Mouse (Mus musculus): ENCODE measurements around the gene Tcp1. TPM values are rescaled to one million over a fixed set of nuclear protein-coding genes. Genes with fewer than 3 reads are reported as not detected.
"Not testable (repeated sequence)": the region's sequence is repeated elsewhere in the genome, so short reads cannot be mapped to it uniquely, and the experiment has no call there.

Gene Tcp1
- polyA plus RNA-seq, 1 experiment from 2014 or later, result 530 TPM

DNA sequence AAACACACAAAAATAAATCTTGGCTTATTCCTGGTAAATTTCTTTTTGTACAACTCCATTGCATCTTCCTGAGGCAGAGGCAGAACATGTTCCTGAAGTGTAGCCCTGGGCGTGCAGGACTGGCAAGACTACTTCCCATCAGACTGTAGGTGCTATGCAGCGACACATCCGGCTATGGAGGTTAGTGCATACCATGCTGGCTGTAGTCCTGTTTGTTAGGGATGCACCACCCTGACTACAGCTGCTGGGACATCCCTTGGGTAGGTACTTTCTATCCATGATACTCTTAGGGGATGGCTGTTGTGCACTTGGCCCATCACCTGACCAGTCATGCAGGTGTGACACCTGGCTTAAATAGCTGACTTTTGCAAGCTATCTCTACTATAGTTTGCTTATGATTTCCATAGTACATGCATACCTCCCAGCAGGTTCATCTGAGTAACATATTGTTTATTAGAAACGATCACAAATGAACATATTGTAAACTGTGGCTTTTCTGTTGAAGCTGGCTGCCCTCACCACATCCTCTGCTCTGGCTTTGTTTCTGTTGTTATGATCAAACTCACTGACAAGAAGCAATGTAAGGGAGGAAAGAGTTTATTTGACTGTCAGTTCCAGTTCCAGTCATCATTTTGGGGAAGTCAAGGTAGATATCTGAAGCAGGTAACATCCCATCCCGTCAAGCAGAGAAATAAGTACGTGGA, 27.1 kb downstream of the Tcp1 start:
- ATAC-seq (ENCODE audit: insufficient read depth, low FRiP score, low TSS enrichment) (no peak), DNase-seq (ENCODE audit: low spot score) (no peak)
- WGBS, result 97% methylated on average over 6 of the region's 6 CpGs
- H3K4me3 ChIP-seq (ENCODE audit: low read depth, low read length), result no peak overlapping the region
- H3K4me1 ChIP-seq (ENCODE audit: control insufficient read depth, insufficient read depth, low read length), result no peaks in the 10 kb centered on the region
- no peak overlapping the region for H3K4me2 ChIP-seq (ENCODE audit: low read depth)
- H3K9ac ChIP-seq (ENCODE audit: low read length), result no peak overlapping the region
- peaks cover 15% of the 10 kb centered on the region; the same call in 1 of the 2 replicates for H3K36me3 ChIP-seq (ENCODE audit: control insufficient read depth, insufficient read depth, low read length)
- no peaks in the 10 kb centered on the region for H3K27me3 ChIP-seq (ENCODE audit: control insufficient read depth, insufficient read depth, low read length)
- no peaks in the 10 kb centered on the region for H3K9me3 ChIP-seq (ENCODE audit: control insufficient read depth, low read length)
- no peak overlapping the region for H3K27ac ChIP-seq (ENCODE audit: low read depth, low read length)

GRCm38 (mm10) chr17:12949669-12950068, 34.2 kb downstream of the Tcp1 start:
- H3K36me3 ChIP-seq (ENCODE audit: control insufficient read depth, insufficient read depth, low read length), result peaks cover 17% of the 10 kb centered on the region
- no peak for ATAC-seq (ENCODE audit: insufficient read depth, low FRiP score, low TSS enrichment)

DNA sequence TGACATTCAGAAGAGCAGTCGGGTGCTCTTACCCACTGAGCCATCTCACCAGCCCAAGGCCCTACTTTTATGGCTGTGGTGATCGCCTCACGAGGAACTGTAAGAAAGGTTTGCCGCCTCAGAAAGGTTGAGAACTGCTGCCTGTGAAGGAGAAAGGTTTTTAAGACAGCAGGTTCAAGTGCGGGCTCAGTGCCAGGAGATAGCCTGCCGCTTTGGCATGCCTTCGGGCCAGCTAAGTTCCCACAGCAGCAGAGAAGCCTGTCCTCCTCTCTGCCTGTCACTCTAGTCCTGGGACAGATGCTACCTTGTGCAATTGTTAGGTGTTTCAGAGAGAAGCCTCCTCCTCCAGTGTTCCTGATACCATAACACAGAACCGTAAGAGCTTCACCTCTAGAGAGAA, 41.2 kb downstream of the Tcp1 start:
- DNase-seq (ENCODE audit: low spot score) (no peak), ATAC-seq (ENCODE audit: insufficient read depth, low FRiP score, low TSS enrichment) (no peak)
- no peaks in the 10 kb centered on the region for H3K27me3 ChIP-seq (ENCODE audit: control insufficient read depth, insufficient read depth, low read length)
- no peak overlapping the region for H3K27ac ChIP-seq (ENCODE audit: low read depth, low read length)
- no peak overlapping the region for H3K4me3 ChIP-seq (ENCODE audit: low read depth, low read length)
- 0 out of 2 replicates have a peak, but pooled peaks cover 3% of the 10 kb centered on the region for H3K4me1 ChIP-seq (ENCODE audit: control insufficient read depth, insufficient read depth, low read length)
- no peak overlapping the region for H3K4me2 ChIP-seq (ENCODE audit: low read depth)
- H3K36me3 ChIP-seq (ENCODE audit: control insufficient read depth, insufficient read depth, low read length), result peaks cover 6% of the 10 kb centered on the region
- H3K9me3 ChIP-seq (ENCODE audit: control insufficient read depth, low read length), result no peaks in the 10 kb centered on the region
- no peak overlapping the region for H3K9ac ChIP-seq (ENCODE audit: low read length)
- 96% methylated on average over 8 of the region's 8 CpGs for WGBS

More at GRCm38 (mm10) chr17:12949669-12950068, 34.2 kb downstream of the Tcp1 start:
- Histone ChIP-seq H3K9ac (ENCODE audit: low read length) (no peak overlapping the region), H3K27me3 (ENCODE audit: control insufficient read depth, insufficient read depth, low read length) (no peaks in the 10 kb centered on the region), H3K4me2 (ENCODE audit: low read depth) (no peak overlapping the region), H3K4me3 (ENCODE audit: low read depth, low read length) (no peak overlapping the region), H3K4me1 (ENCODE audit: control insufficient read depth, insufficient read depth, low read length) (no peaks in the 10 kb centered on the region), H3K27ac (ENCODE audit: low read depth, low read length) (no peak overlapping the region), H3K9me3 (ENCODE audit: control insufficient read depth, low read length) (no peaks in the 10 kb centered on the region)
- 96% methylated on average over 5 of the region's 5 CpGs for WGBS
- no peak for DNase-seq (ENCODE audit: low spot score)

DNA sequence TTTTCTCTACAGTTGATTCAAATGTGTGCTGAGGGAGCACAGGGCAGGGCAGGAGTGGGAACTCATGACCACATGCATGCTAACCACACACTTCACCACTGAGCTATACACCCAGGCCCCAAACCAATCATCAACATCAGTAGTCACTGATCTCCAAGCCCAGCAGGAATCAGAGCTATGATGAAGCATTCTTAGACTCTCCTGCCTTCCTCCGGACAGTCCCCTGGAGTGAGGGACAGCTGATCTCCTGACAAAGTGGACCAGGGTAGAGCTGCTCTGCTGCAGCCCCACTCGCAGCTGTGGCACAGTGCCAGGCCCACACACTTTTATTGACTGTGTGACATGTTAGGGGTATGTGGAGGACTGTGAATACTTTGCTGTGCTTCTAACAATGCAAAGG, 43.9 kb downstream of the Tcp1 start:
- not testable (repeated sequence) for DNase-seq (ENCODE audit: low spot score); ATAC-seq (ENCODE audit: insufficient read depth, low FRiP score, low TSS enrichment); H3K9ac ChIP-seq (ENCODE audit: low read length); H3K9me3 ChIP-seq (ENCODE audit: control insufficient read depth, low read length); H3K27ac ChIP-seq (ENCODE audit: low read depth, low read length); H3K27me3 ChIP-seq (ENCODE audit: control insufficient read depth, insufficient read depth, low read length); H3K4me1 ChIP-seq (ENCODE audit: control insufficient read depth, insufficient read depth, low read length); H3K36me3 ChIP-seq (ENCODE audit: control insufficient read depth, insufficient read depth, low read length)
- Histone ChIP-seq H3K4me2 (ENCODE audit: low read depth) (peak overlapping the region; percentile 35), H3K4me3 (ENCODE audit: low read depth, low read length) (peak overlapping the region; percentile 25; the same call in 1 of the 2 replicates)
- 40% methylated on average over 1 of the region's 2 CpGs for WGBS

DNA sequence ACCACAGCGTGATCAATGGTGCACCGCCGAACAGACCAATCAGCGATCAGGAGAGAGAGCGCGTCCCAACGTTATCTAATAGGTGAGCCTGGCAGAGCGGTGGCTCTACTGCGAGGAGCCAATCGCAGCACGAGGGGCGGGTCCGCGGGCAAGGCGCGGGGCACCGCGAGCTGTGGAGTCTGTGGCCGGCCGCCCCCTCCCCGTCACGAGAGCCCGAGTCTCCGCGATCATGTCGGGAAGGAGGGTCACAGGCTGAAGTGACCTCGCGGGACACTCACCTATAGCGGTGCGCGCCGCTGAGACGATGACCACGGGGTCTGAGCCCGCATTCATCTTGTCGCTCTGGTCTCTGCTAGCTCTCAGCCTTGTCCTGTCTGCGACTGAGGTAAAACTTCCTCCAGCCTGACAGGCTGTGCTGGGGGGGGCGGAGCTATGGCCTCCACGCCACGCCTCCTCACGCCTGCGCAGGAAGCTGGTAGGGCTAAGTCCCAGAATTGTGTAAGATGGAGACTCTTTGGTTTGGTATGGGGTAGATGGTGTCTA, 44.9 kb downstream of the Tcp1 start, which contains the start of gene Acat2:
TSS of gene Acat2 (minus strand) at position 417 of the 543 bp plus-strand sequence.
- Histone ChIP-seq H3K9me3 (ENCODE audit: control insufficient read depth, low read length) (no peaks in the 10 kb centered on the region), H3K27ac (ENCODE audit: low read depth, low read length) (peak within 1 kb of the TSS; percentile 83), H3K27me3 (ENCODE audit: control insufficient read depth, insufficient read depth, low read length) (no peaks in the 10 kb centered on the region), H3K4me3 (ENCODE audit: low read depth, low read length) (peak within 1 kb of the TSS; percentile 67), H3K4me1 (ENCODE audit: control insufficient read depth, insufficient read depth, low read length) (0 out of 2 replicates have a peak, but pooled peaks cover 3% of the 10 kb centered on the region), H3K4me2 (ENCODE audit: low read depth) (peak within 1 kb of the TSS; percentile 61), H3K9ac (ENCODE audit: low read length) (peak within 1 kb of the TSS; percentile 58), H3K36me3 (ENCODE audit: control insufficient read depth, insufficient read depth, low read length) (peaks cover 4% of the 10 kb centered on the region; the same call in 1 of the 2 replicates)
- DNase-seq (ENCODE audit: low spot score) (peak; percentile 93), ATAC-seq (ENCODE audit: insufficient read depth, low FRiP score, low TSS enrichment) (peak; percentile 99)
- under 1% methylated on average over 39 of the region's 42 CpGs for WGBS

- Histone ChIP-seq H3K9ac (ENCODE audit: low read length) (no peak overlapping the region), H3K27me3 (ENCODE audit: control insufficient read depth, insufficient read depth, low read length) (no peaks in the 10 kb centered on the region), H3K4me1 (ENCODE audit: control insufficient read depth, insufficient read depth, low read length) (0 out of 2 replicates have a peak, but pooled peaks cover 3% of the 10 kb centered on the region), H3K36me3 (ENCODE audit: control insufficient read depth, insufficient read depth, low read length) (0 out of 2 replicates have a peak, but pooled peaks cover 5% of the 10 kb centered on the region), H3K9me3 (ENCODE audit: control insufficient read depth, low read length) (no peaks in the 10 kb centered on the region), H3K4me2 (ENCODE audit: low read depth) (no peak overlapping the region), H3K27ac (ENCODE audit: low read depth, low read length) (no peak overlapping the region), H3K4me3 (ENCODE audit: low read depth, low read length) (no peak overlapping the region)
- WGBS, result 85% methylated on average over 3 of the region's 3 CpGs
- no peak for DNase-seq (ENCODE audit: low spot score)
- no peak for ATAC-seq (ENCODE audit: insufficient read depth, low FRiP score, low TSS enrichment)
Measured at GRCm38 (mm10) chr17:12963476-12963875, 48.0 kb downstream of the Tcp1 start.

DNA sequence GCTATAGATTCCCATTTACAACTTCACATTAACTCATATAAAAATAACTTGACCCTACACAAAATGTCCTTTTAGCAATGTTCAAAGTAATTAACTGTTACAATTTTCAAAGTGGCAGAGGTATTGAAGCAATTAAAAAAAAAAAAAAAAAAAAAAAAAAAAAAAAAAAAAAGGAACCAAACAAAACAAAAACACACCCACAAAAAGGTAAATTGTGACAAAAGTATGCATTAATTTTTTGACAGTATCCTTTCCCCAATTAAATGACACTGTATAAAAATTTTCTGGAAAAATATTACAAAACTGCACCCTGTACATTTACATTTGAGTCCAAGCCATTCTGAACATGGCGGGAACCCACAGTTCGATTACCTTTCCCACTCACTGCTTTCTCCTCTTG, 51.7 kb downstream of the Tcp1 start:
- no peak overlapping the region for H3K4me3 ChIP-seq (ENCODE audit: low read depth, low read length)
- 89% methylated on average over 2 of the region's 2 CpGs for WGBS
- no peaks in the 10 kb centered on the region for H3K9me3 ChIP-seq (ENCODE audit: control insufficient read depth, low read length)
- no peak for DNase-seq (ENCODE audit: low spot score)
- H3K27me3 ChIP-seq (ENCODE audit: control insufficient read depth, insufficient read depth, low read length), result no peaks in the 10 kb centered on the region
- H3K27ac ChIP-seq (ENCODE audit: low read depth, low read length), result no peak overlapping the region
- no peaks in the 10 kb centered on the region for H3K4me1 ChIP-seq (ENCODE audit: control insufficient read depth, insufficient read depth, low read length)
- H3K4me2 ChIP-seq (ENCODE audit: low read depth), result no peak overlapping the region
- no peak for ATAC-seq (ENCODE audit: insufficient read depth, low FRiP score, low TSS enrichment)
- 0 out of 2 replicates have a peak, but pooled peaks cover 3% of the 10 kb centered on the region for H3K36me3 ChIP-seq (ENCODE audit: control insufficient read depth, insufficient read depth, low read length)
- H3K9ac ChIP-seq (ENCODE audit: low read length), result no peak overlapping the region

DNA sequence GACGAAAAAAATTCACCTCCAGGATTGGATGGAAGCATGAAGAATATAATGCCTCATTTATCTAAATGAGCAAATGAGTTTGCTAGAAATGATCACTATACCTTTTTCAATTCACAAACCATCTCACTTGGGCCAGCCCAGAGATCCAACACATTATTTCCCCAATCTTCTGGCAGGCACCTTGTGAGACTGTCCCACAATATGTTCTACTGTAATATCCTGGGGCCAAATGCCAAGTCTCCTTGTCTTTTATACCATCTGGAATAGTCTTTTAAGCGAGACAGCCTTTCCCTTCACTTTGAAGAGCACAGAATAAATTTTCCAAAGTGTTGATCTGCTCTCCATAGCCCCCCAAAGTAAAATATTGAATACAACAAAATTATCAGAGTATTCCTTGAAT, 58.4 kb downstream of the Tcp1 start:
- H3K4me1 ChIP-seq (ENCODE audit: control insufficient read depth, insufficient read depth, low read length), result no peaks in the 10 kb centered on the region
- H3K27me3 ChIP-seq (ENCODE audit: control insufficient read depth, insufficient read depth, low read length), result no peaks in the 10 kb centered on the region
- no peak overlapping the region for H3K4me3 ChIP-seq (ENCODE audit: low read depth, low read length)
- H3K9ac ChIP-seq (ENCODE audit: low read length), result no peak overlapping the region
- H3K36me3 ChIP-seq (ENCODE audit: control insufficient read depth, insufficient read depth, low read length), result 0 out of 2 replicates have a peak, but pooled peaks cover 5% of the 10 kb centered on the region
- no peaks in the 10 kb centered on the region for H3K9me3 ChIP-seq (ENCODE audit: control insufficient read depth, low read length)
- H3K27ac ChIP-seq (ENCODE audit: low read depth, low read length), result no peak overlapping the region
- ATAC-seq (ENCODE audit: insufficient read depth, low FRiP score, low TSS enrichment) (no peak), DNase-seq (ENCODE audit: low spot score) (no peak)
- 88% methylated on average over 2 of the region's 2 CpGs for WGBS
- H3K4me2 ChIP-seq (ENCODE audit: low read depth), result no peak overlapping the region

Measured in neural tube, embryonic 11.5 days (tissue).